Mouse (Mus musculus): ENCODE data around the gene Nav2. TPM values are rescaled to one million over a fixed set of nuclear protein-coding genes. Genes with fewer than 3 reads are reported as not detected.
A peak's percentile ranks its signal among the peaks of the same experiment; 100 is the strongest.

The Nav2 gene
- polyA plus RNA-seq, 1 experiment: 28.3 TPM

GRCm38 (mm10) chr7:49484036-49484744 lies 575.7 kb downstream of the Nav2 start:
- no peak for TF ChIP-seq POLR2A (IDR thresholded peaks at IDR 0.05; ENCODE audit: borderline replicate concordance, extremely low read depth, insufficient read depth, insufficient read length, poor library complexity, severe bottlenecking)
- TF ChIP-seq CTCF (IDR thresholded peaks at IDR 0.05; ENCODE audit: borderline replicate concordance, extremely low read depth, insufficient read depth, insufficient read length): peak; percentile 21; the same call in 1 of the 2 replicates

DNA sequence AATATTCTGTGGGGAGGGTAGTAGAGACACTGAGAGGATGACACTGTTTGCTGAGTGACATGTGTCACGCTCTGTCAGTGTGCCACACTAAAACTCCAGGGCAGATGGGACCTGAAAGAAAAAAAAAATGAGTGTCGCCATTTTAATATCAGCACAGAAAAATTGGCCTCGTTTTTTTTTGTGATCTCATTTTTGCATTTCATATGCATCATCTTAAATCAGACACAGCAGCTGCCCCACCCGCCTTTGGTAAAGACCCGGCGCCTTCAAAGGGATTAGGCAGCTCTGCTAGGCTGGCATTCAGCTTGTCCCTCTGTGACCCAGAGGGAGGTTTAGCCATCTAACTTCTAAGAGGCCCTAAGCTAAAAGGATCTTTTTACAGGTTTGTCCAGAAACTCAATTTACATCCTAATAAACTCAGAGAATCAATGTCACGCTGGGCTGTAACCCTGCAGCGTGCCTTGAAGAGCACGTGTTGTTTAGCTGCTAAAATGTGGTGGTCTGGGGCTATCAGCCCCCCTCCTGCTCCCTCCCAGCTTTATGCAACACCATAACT lies 576.9 kb downstream of the Nav2 start:
- DNase-seq (ENCODE audit: low read depth): peak; percentile 84
- TF ChIP-seq POLR2A (IDR thresholded peaks at IDR 0.05; ENCODE audit: borderline replicate concordance, extremely low read depth, insufficient read depth, insufficient read length, poor library complexity, severe bottlenecking) (no peak), CTCF (IDR thresholded peaks at IDR 0.05; ENCODE audit: borderline replicate concordance, extremely low read depth, insufficient read depth, insufficient read length) (no peak)

More at GRCm38 (mm10) chr7:49484036-49484744, 575.7 kb downstream of the Nav2 start:
- DNase-seq (ENCODE audit: low read depth): peak; percentile 50

DNA sequence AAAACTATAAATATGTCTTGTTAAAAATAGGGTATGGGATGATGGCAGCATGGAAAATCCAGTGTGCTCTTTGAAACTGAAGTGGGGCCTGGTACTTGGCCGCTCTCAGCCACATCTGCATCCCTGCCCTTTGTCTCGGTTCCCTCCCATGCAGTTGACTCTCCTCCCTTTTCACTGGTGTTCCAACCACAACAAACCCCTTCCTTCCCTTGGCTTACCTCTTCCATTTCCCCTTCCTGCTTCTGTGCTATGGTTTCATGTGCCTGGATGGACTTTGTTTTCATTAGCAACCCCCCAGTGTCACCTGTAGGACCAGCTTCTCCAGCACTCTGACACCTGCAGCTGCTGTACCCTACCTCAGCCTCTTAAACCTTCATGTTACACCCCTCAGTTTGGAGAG lies 578.8 kb downstream of the Nav2 start:
- TF ChIP-seq CTCF (IDR thresholded peaks at IDR 0.05; ENCODE audit: borderline replicate concordance, extremely low read depth, insufficient read depth, insufficient read length) (no peak), POLR2A (IDR thresholded peaks at IDR 0.05; ENCODE audit: borderline replicate concordance, extremely low read depth, insufficient read depth, insufficient read length, poor library complexity, severe bottlenecking) (no peak)
- no peak for DNase-seq (ENCODE audit: low read depth)

DNA sequence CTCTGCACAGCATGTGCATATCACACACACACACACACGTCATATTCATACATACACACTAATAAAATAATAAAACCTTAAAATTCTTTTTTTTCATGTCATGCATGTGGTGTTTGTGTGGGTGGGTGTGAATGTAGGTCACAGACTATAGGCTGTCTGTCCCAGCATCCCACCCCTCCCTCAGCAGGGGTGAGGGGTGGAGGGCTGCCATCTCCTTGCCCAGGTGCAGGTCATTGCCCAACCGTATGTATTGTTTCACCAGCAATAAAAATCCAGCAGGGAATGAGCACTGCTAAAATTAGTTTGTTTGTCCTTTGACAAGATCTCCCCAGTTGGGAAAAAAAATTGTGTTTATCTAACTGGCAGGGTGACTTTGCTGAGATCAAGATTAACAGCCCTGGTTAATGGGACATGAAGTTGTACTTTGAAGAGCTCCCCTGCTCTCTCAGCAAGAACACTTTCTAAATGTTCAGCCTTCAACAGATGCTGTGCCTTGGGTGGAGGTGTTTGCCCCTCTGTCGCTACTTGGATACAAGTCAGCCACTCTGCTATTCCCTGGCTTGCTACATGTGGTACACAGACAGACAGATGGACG lies 580.1 kb downstream of the Nav2 start:
- no peak for DNase-seq (ENCODE audit: low read depth)
- TF ChIP-seq CTCF (IDR thresholded peaks at IDR 0.05; ENCODE audit: borderline replicate concordance, extremely low read depth, insufficient read depth, insufficient read length) (no peak), POLR2A (IDR thresholded peaks at IDR 0.05; ENCODE audit: borderline replicate concordance, extremely low read depth, insufficient read depth, insufficient read length, poor library complexity, severe bottlenecking) (no peak)

GRCm38 (mm10) chr7:49490814-49491213 lies 582.3 kb downstream of the Nav2 start:
- no peak for TF ChIP-seq POLR2A (IDR thresholded peaks at IDR 0.05; ENCODE audit: borderline replicate concordance, extremely low read depth, insufficient read depth, insufficient read length, poor library complexity, severe bottlenecking)
- peak; percentile 77 for DNase-seq (ENCODE audit: low read depth)

GRCm38 (mm10) chr7:49492622-49493021 lies 584.1 kb downstream of the Nav2 start:
- no peak for DNase-seq (ENCODE audit: low read depth)
- TF ChIP-seq POLR2A (IDR thresholded peaks at IDR 0.05; ENCODE audit: borderline replicate concordance, extremely low read depth, insufficient read depth, insufficient read length, poor library complexity, severe bottlenecking): no peak
- TF ChIP-seq CTCF (IDR thresholded peaks at IDR 0.05; ENCODE audit: borderline replicate concordance, extremely low read depth, insufficient read depth, insufficient read length): no peak

DNA sequence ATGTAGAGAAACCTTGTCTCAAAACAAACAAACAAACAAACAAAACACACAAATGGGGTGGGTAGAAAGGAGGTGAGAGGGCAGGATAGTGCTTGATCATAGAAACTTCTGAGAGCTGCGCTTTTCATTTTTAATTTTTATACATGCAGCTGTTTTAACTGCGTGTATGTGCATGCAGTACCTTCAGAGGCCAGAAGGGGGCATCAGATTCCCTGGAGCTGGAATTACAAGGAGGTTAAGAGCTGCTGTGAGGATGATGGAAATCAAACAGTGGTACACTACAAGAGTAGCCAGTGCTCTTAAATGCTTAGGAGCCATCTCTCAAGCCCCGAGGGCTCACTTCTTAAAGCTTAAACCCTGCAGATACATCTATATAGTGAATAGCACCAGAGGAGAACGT lies 584.7 kb downstream of the Nav2 start:
- DNase-seq (ENCODE audit: low read depth): no peak
- TF ChIP-seq POLR2A (IDR thresholded peaks at IDR 0.05; ENCODE audit: borderline replicate concordance, extremely low read depth, insufficient read depth, insufficient read length, poor library complexity, severe bottlenecking): no peak
- TF ChIP-seq CTCF (IDR thresholded peaks at IDR 0.05; ENCODE audit: borderline replicate concordance, extremely low read depth, insufficient read depth, insufficient read length): peak; percentile 57; the same call in 1 of the 2 replicates

DNA sequence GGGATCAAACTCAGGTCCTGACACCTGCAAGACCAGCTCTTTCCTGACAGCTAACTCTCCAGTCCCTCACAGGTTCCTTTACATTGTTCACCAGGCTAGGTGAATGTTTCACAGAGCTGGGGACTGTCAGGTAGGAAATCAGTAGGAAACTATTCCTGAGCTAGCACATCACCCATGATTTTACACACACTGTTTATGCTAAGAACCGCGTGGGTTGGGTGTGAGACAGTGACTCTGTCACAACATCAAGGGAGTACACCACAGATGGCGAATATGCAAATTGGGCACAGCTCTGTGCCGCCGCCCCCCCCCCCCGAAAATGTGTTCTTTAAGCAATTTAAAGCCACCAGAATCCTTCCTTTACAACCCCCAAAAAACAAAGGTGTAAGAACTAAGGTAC lies 586.1 kb downstream of the Nav2 start:
- peak; percentile 60 for DNase-seq (ENCODE audit: low read depth)
- TF ChIP-seq POLR2A (IDR thresholded peaks at IDR 0.05; ENCODE audit: borderline replicate concordance, extremely low read depth, insufficient read depth, insufficient read length, poor library complexity, severe bottlenecking) (no peak), CTCF (IDR thresholded peaks at IDR 0.05; ENCODE audit: borderline replicate concordance, extremely low read depth, insufficient read depth, insufficient read length) (no peak)

DNA sequence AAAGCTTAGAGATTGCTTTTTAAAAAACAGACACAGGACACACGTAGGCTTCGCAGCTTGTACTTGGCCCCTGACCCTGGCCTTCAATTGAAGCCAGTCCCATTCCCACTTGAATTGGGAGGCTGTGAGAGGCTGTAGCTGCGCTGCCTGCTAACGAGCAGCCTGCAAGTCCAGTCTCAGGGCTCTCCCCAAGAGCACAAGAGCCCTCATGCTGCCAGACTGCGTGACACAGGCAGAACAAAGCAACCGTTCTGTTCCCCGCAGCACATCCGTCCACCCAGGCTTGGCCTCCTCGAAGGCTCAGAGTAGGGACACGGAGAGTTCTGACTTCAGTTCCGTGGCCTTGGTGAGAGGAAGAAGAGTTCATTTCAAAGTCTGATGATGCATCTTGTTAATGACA lies 587.6 kb downstream of the Nav2 start:
- TF ChIP-seq CTCF (IDR thresholded peaks at IDR 0.05; ENCODE audit: borderline replicate concordance, extremely low read depth, insufficient read depth, insufficient read length) (no peak), POLR2A (IDR thresholded peaks at IDR 0.05; ENCODE audit: borderline replicate concordance, extremely low read depth, insufficient read depth, insufficient read length, poor library complexity, severe bottlenecking) (no peak)
- DNase-seq (ENCODE audit: low read depth): peak; percentile 85

GRCm38 (mm10) chr7:49496766-49497425 lies 588.4 kb downstream of the Nav2 start:
- DNase-seq (ENCODE audit: low read depth): peak; percentile 59
- TF ChIP-seq POLR2A (IDR thresholded peaks at IDR 0.05; ENCODE audit: borderline replicate concordance, extremely low read depth, insufficient read depth, insufficient read length, poor library complexity, severe bottlenecking) (no peak), CTCF (IDR thresholded peaks at IDR 0.05; ENCODE audit: borderline replicate concordance, extremely low read depth, insufficient read depth, insufficient read length) (no peak)

GRCm38 (mm10) chr7:49497426-49497892 lies 588.9 kb downstream of the Nav2 start:
- DNase-seq (ENCODE audit: low read depth): no peak
- no peak for TF ChIP-seq POLR2A (IDR thresholded peaks at IDR 0.05; ENCODE audit: borderline replicate concordance, extremely low read depth, insufficient read depth, insufficient read length, poor library complexity, severe bottlenecking)
- no peak for TF ChIP-seq CTCF (IDR thresholded peaks at IDR 0.05; ENCODE audit: borderline replicate concordance, extremely low read depth, insufficient read depth, insufficient read length)
